Mouse (Mus musculus) midbrain, embryonic 12.5 days (tissue): Measurements from ENCODE around the gene Sumo3. TPM values are rescaled to one million over a fixed set of nuclear protein-coding genes. Genes with fewer than 3 reads are reported as not detected.

Experiments used
- ATAC-seq: fragments of 200-750 bp; cut with Nextera tagmentation; 2 replicates; pipeline ENCODE4 v1.8.0; 2017; ENCODE audit warnings: low read depth, moderate TSS enrichment, moderate library complexity; ENCODE audit not compliant: low FRiP score
- H3K27ac ChIP-seq: fragments of 300-500 bp; sonication (generic); replicated peaks from 2 replicates; pipeline ENCODE4 v1.5.1; 2016; ENCODE audit warnings: mild to moderate bottlenecking
- H3K27me3 ChIP-seq: fragments of 300-500 bp; sonication (generic); 2 replicates; pipeline ENCODE4 v1.6.1; 2016; ENCODE audit warnings: mild to moderate bottlenecking
- H3K36me3 ChIP-seq: fragments of 300-500 bp; sonication (generic); 2 replicates; pipeline ENCODE4 v1.6.1; 2016
- H3K4me1 ChIP-seq: fragments of 300-500 bp; sonication (generic); 2 replicates; pipeline ENCODE4 v1.6.1; 2016
- H3K4me2 ChIP-seq: fragments of 300-500 bp; sonication (generic); replicated peaks from 2 replicates; pipeline ENCODE4 v1.6.1; 2016; ENCODE audit warnings: mild to moderate bottlenecking, moderate library complexity
- H3K4me3 ChIP-seq: fragments of 300-500 bp; sonication (generic); 2 replicates; pipeline ENCODE4 v1.5.1; 2016; ENCODE audit warnings: mild to moderate bottlenecking
- H3K9ac ChIP-seq: fragments of 300-500 bp; sonication (generic); replicated peaks from 2 replicates; pipeline ENCODE4 v1.6.1; 2016; ENCODE audit warnings: mild to moderate bottlenecking, moderate library complexity
- H3K9me3 ChIP-seq: fragments of 300-500 bp; sonication (generic); 2 replicates; pipeline ENCODE4 v1.6.1; 2016; ENCODE audit warnings: mild to moderate bottlenecking
- WGBS: fragments of 180-500 bp; shearing (Covaris S2); methylation state at CpG from one replicate; pipeline ENCODE4 v1.1.7; 2016; 5-methylcytosine and 5-hydroxymethylcytosine counted together
- polyA plus RNA-seq: library from polyadenylated mRNA; unstranded; fragments of >200 nt; fragmentation: Nextera tagmentation; extraction: Ambion mirVana; gene quantifications from 2 replicates; pipeline ENCODE4 v1.2.1, GENCODE M21; 2016

Gene Sumo3
- polyA plus RNA-seq, 1 experiment from 2014 or later, result 325 TPM

DNA sequence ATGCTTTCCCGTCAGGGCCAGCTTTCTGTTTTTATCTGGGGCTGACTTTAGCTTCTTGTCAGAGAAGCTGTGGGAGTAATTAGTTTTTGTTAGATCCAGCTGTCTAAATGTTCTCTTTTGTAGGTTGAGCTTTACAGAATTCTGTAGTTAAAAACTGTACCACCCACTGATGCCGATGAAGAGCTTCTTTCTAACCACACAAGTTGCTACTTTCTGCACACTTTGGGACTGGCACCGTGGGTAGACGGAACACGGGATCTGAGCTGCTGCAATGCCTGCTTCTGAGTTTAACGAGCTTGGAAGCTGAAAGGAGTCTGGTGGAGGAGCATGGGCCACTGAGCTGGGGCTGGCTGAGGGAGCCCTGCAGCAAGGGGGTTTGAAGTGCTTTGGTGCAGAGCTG is 14.4 kb upstream of the Sumo3 start:
- WGBS, result 86% methylated on average over 6 of the region's 6 CpGs
- H3K4me3 ChIP-seq, result no peak overlapping the region
- no peak overlapping the region for H3K27ac ChIP-seq
- no peaks in the 10 kb centered on the region; the same call in 1 of the 2 replicates for H3K27me3 ChIP-seq
- peaks cover 13% of the 10 kb centered on the region for H3K4me1 ChIP-seq
- no peak overlapping the region for H3K4me2 ChIP-seq
- peaks cover 73% of the 10 kb centered on the region for H3K36me3 ChIP-seq
- H3K9me3 ChIP-seq, result no peaks in the 10 kb centered on the region
- ATAC-seq, result no peak
- no peak overlapping the region for H3K9ac ChIP-seq

- H3K9me3 ChIP-seq, result no peaks in the 10 kb centered on the region
- no peaks in the 10 kb centered on the region; the same call in 1 of the 2 replicates for H3K27me3 ChIP-seq
- no peaks in the 10 kb centered on the region for H3K4me1 ChIP-seq
- H3K36me3 ChIP-seq, result peaks cover 64% of the 10 kb centered on the region
- ATAC-seq, result no peak
- no peak overlapping the region for H3K9ac ChIP-seq
- H3K4me3 ChIP-seq, result no peak overlapping the region
- H3K4me2 ChIP-seq, result no peak overlapping the region
- H3K27ac ChIP-seq, result no peak overlapping the region
- 89% methylated on average over 2 of the region's 2 CpGs for WGBS
These were observed 9.8 kb upstream of the Sumo3 start for GRCm38 (mm10) chr10:77596060-77596459.

DNA sequence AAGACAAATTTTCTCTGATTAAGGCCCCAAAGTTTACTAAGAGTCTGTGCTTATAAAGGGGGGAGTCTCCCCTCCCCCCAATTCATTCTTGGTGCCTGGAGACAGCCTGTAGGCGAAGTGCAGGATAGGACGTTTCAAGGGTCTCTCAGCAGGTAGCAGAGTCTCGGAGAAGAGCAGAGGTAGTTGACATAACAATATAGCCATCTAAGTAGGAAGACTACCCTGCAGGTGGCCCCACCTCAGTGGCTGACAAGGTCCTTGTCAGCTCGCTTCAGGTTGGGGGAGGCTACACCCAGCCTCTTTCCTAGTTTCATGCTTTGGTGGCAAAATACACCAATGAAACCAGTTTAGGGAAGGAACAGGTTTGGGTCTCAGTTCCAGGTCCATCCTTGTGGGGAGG is 2.9 kb upstream of the Sumo3 start:
- no peak overlapping the region for H3K4me3 ChIP-seq
- no peak overlapping the region for H3K4me2 ChIP-seq
- WGBS, result 67% methylated on average over 4 of the region's 4 CpGs
- no peaks in the 10 kb centered on the region for H3K27me3 ChIP-seq
- H3K4me1 ChIP-seq, result peaks cover 18% of the 10 kb centered on the region
- no peak overlapping the region for H3K27ac ChIP-seq
- no peak for ATAC-seq
- H3K9me3 ChIP-seq, result peaks cover 4% of the 10 kb centered on the region; the same call in 1 of the 2 replicates
- H3K36me3 ChIP-seq, result peaks cover 14% of the 10 kb centered on the region
- no peak overlapping the region for H3K9ac ChIP-seq

DNA sequence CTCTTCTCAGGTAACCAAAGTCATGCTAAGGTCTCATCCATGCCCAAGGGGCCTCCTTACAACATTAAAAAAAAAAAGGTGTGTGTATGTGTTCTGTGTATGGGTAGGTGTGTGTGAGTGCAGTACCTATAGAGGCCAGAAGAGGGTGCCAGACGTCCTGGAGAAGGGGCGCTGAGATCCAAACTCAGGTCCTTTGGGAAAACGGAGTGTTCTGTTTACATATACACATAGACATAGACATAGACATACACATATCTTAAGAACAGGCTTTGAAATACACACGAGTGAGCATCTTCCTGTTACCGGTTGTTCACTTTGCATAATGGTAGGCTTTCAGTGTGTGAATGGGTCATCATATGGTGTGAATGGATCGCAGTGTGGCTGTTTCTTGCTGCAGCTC is 1.8 kb upstream of the Sumo3 start:
- Histone ChIP-seq H3K27me3 (no peaks in the 10 kb centered on the region), H3K27ac (no peak overlapping the region), H3K4me2 (no peak overlapping the region), H3K9me3 (peaks cover 4% of the 10 kb centered on the region; the same call in 1 of the 2 replicates), H3K4me3 (no peak overlapping the region), H3K9ac (no peak overlapping the region), H3K36me3 (0 out of 2 replicates have a peak, but pooled peaks cover 4% of the 10 kb centered on the region), H3K4me1 (peaks cover 19% of the 10 kb centered on the region)
- 90% methylated on average over 6 of the region's 6 CpGs for WGBS
- ATAC-seq, result no peak

- peaks cover 19% of the 10 kb centered on the region for H3K4me1 ChIP-seq
- no peak for ATAC-seq
- H3K9me3 ChIP-seq, result peaks cover 4% of the 10 kb centered on the region; the same call in 1 of the 2 replicates
- 93% methylated on average over 5 of the region's 5 CpGs for WGBS
- H3K36me3 ChIP-seq, result peaks cover 8% of the 10 kb centered on the region
- no peak overlapping the region for H3K4me3 ChIP-seq
- H3K4me2 ChIP-seq, result no peak overlapping the region
- no peaks in the 10 kb centered on the region for H3K27me3 ChIP-seq
- 0 out of 2 replicates have a peak overlapping the region, but pooled peaks have one; percentile 94 for H3K27ac ChIP-seq
- no peak overlapping the region for H3K9ac ChIP-seq
These were observed 939 bp upstream of the Sumo3 start for GRCm38 (mm10) chr10:77604958-77605357.

DNA sequence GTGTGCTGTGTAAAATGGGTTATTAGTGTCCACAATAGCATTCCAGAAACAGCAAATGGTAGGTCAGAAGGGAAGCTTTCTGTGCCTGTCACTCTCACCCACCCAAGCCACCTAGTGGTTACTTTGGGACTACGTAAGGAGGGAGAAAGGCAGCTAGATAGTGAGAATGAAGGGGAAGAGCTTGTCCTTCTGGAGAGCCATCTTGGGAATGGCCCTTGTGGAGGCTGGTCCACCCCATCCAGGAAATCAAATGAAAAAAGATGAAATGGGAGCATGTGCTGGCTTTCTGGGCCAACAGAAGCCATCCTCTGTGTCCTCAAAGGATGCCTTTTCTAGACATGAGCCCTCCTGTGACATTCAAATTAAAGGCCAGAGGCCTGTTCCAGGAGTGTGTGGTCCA is 529 bp upstream of the Sumo3 start:
- H3K4me2 ChIP-seq, result peak overlapping the region; percentile 85
- no peak; the same call in 1 of the 2 replicates for ATAC-seq
- peak overlapping the region; percentile 94 for H3K27ac ChIP-seq
- H3K9me3 ChIP-seq, result peaks cover 4% of the 10 kb centered on the region; the same call in 1 of the 2 replicates
- 50% methylated on average over 1 of the region's 1 CpGs for WGBS
- H3K36me3 ChIP-seq, result peaks cover 12% of the 10 kb centered on the region
- peak overlapping the region; percentile 80 for H3K9ac ChIP-seq
- H3K4me1 ChIP-seq, result peaks cover 20% of the 10 kb centered on the region
- no peaks in the 10 kb centered on the region for H3K27me3 ChIP-seq
- peak overlapping the region; percentile 80 for H3K4me3 ChIP-seq

GRCm38 (mm10) chr10:77606855-77607254 is 958 bp downstream of the Sumo3 start:
- peak overlapping the region; percentile 94 for H3K27ac ChIP-seq
- H3K4me3 ChIP-seq, result peak overlapping the region; percentile 80
- peaks cover 4% of the 10 kb centered on the region; the same call in 1 of the 2 replicates for H3K9me3 ChIP-seq
- ATAC-seq, result peak; percentile 38
- peaks cover 22% of the 10 kb centered on the region for H3K4me1 ChIP-seq
- WGBS, result 50% methylated on average over 7 of the region's 7 CpGs
- peak overlapping the region; percentile 80 for H3K9ac ChIP-seq
- H3K27me3 ChIP-seq, result no peaks in the 10 kb centered on the region
- peak overlapping the region; percentile 85 for H3K4me2 ChIP-seq
- H3K36me3 ChIP-seq, result peaks cover 26% of the 10 kb centered on the region

GRCm38 (mm10) chr10:77607441-77607840 is 1.5 kb downstream of the Sumo3 start:
- H3K9me3 ChIP-seq, result peaks cover 4% of the 10 kb centered on the region; the same call in 1 of the 2 replicates
- no peak for ATAC-seq
- H3K36me3 ChIP-seq, result peaks cover 32% of the 10 kb centered on the region
- peak overlapping the region; percentile 85 for H3K4me2 ChIP-seq
- no peaks in the 10 kb centered on the region for H3K27me3 ChIP-seq
- peaks cover 22% of the 10 kb centered on the region for H3K4me1 ChIP-seq
- no peak overlapping the region for H3K27ac ChIP-seq
- 71% methylated on average over 5 of the region's 5 CpGs for WGBS
- H3K9ac ChIP-seq, result peak overlapping the region; percentile 80; the same call in 1 of the 2 replicates
- H3K4me3 ChIP-seq, result peak overlapping the region; percentile 80

- Histone ChIP-seq H3K9ac (no peak overlapping the region), H3K36me3 (peaks cover 44% of the 10 kb centered on the region), H3K4me1 (peaks cover 22% of the 10 kb centered on the region), H3K4me3 (no peak overlapping the region), H3K27ac (no peak overlapping the region), H3K9me3 (peaks cover 4% of the 10 kb centered on the region; the same call in 1 of the 2 replicates), H3K27me3 (no peaks in the 10 kb centered on the region), H3K4me2 (no peak overlapping the region)
- no peak for ATAC-seq
- WGBS, result 87% methylated on average over 8 of the region's 8 CpGs
These were observed 2.7 kb downstream of the Sumo3 start for GRCm38 (mm10) chr10:77608589-77608988.

- no peak for ATAC-seq
- peaks cover 62% of the 10 kb centered on the region for H3K36me3 ChIP-seq
- H3K9me3 ChIP-seq, result no peaks in the 10 kb centered on the region
- H3K4me2 ChIP-seq, result no peak overlapping the region
- WGBS, result 92% methylated on average over 8 of the region's 8 CpGs
- no peaks in the 10 kb centered on the region for H3K27me3 ChIP-seq
- no peak overlapping the region for H3K27ac ChIP-seq
- no peak overlapping the region for H3K9ac ChIP-seq
- H3K4me3 ChIP-seq, result no peak overlapping the region
- H3K4me1 ChIP-seq, result peaks cover 21% of the 10 kb centered on the region
These were observed 4.5 kb downstream of the Sumo3 start for GRCm38 (mm10) chr10:77610221-77610961.

GRCm38 (mm10) chr10:77613409-77613808 is 7.5 kb downstream of the Sumo3 start:
- peaks cover 88% of the 10 kb centered on the region for H3K36me3 ChIP-seq
- no peaks in the 10 kb centered on the region for H3K27me3 ChIP-seq
- H3K27ac ChIP-seq, result no peak overlapping the region
- H3K9ac ChIP-seq, result no peak overlapping the region
- no peak overlapping the region for H3K4me2 ChIP-seq
- WGBS, result 95% methylated on average over 3 of the region's 3 CpGs
- ATAC-seq, result no peak
- no peaks in the 10 kb centered on the region for H3K9me3 ChIP-seq
- no peak overlapping the region for H3K4me3 ChIP-seq
- H3K4me1 ChIP-seq, result 0 out of 2 replicates have a peak, but pooled peaks cover 3% of the 10 kb centered on the region

GRCm38 (mm10) chr10:77615647-77616046 is 9.8 kb downstream of the Sumo3 start:
- H3K4me2 ChIP-seq, result no peak overlapping the region
- no peaks in the 10 kb centered on the region for H3K27me3 ChIP-seq
- H3K9me3 ChIP-seq, result no peaks in the 10 kb centered on the region
- H3K36me3 ChIP-seq, result peaks cover 84% of the 10 kb centered on the region
- H3K4me3 ChIP-seq, result no peak overlapping the region
- ATAC-seq, result no peak
- 97% methylated on average over 8 of the region's 8 CpGs for WGBS
- no peak overlapping the region for H3K9ac ChIP-seq
- H3K4me1 ChIP-seq, result no peaks in the 10 kb centered on the region
- no peak overlapping the region for H3K27ac ChIP-seq
